Mouse (Mus musculus) heart, embryonic 14.5 days (tissue): ENCODE results near the gene Cinp. TPM values are rescaled to one million over a fixed set of nuclear protein-coding genes. Genes with fewer than 3 reads are reported as not detected.
A peak's percentile ranks its signal among the peaks of the same experiment; 100 is the strongest.

Experiments
- ATAC-seq: fragments of 200-750 bp; cut with Nextera tagmentation; 2 replicates; pipeline ENCODE4 v1.8.0; 2017; ENCODE audit warnings: low read depth, moderate TSS enrichment; ENCODE audit not compliant: insufficient number of reproducible peaks, insufficient read depth, low FRiP score
- H3K27ac ChIP-seq, 2 experiments: fragments of 200-500 bp in 1 of 2; fragments of 300-500 bp in 1 of 2; sonication (generic) in 1 of 2; replicated peaks in 1 of 2; 2 replicates each; pipeline ENCODE4 v1.5.1; 2012 to 2014; ENCODE audit warnings: low read depth in 2 of 2, low read length in 2 of 2, control low read depth in 1 of 2, mild to moderate bottlenecking in 1 of 2, mixed read lengths in 1 of 2; ENCODE audit not compliant: control insufficient read depth in 1 of 2, insufficient read depth in 1 of 2
- H3K27me3 ChIP-seq: fragments of 300-500 bp; sonication (generic); 2 replicates; pipeline ENCODE4 v1.6.1; 2014; ENCODE audit warnings: mild to moderate bottlenecking, low read length, control low read depth; ENCODE audit not compliant: control insufficient read depth, insufficient read depth
- H3K36me3 ChIP-seq: fragments of 300-500 bp; sonication (generic); 2 replicates; pipeline ENCODE4 v1.6.1; 2014; ENCODE audit warnings: mild to moderate bottlenecking, control low read depth, low read length, mixed read lengths; ENCODE audit not compliant: control insufficient read depth, insufficient read depth
- H3K4me1 ChIP-seq, 2 experiments: fragments of 200-500 bp in 1 of 2; fragments of 300-500 bp in 1 of 2; sonication (generic) in 1 of 2; 2 replicates each; pipeline ENCODE4 v1.6.1; 2012 to 2014; ENCODE audit warnings: low read length in 2 of 2, control low read depth in 1 of 2, mixed read lengths in 1 of 2; ENCODE audit not compliant: control insufficient read depth in 2 of 2, insufficient read depth in 2 of 2
- H3K4me2 ChIP-seq: fragments of 300-500 bp; sonication (generic); 2 replicates; pipeline ENCODE4 v1.6.1; 2014; ENCODE audit warnings: mild to moderate bottlenecking, low read length
- H3K4me3 ChIP-seq, 2 experiments: fragments of 200-500 bp in 1 of 2; fragments of 300-500 bp in 1 of 2; sonication (generic) in 1 of 2; 2 replicates each; pipeline ENCODE4 v1.5.1; 2012 to 2014; ENCODE audit warnings: low read length in 2 of 2, mild to moderate bottlenecking in 2 of 2, control low read depth in 1 of 2, low read depth in 1 of 2, moderate library complexity in 1 of 2; ENCODE audit not compliant: control insufficient read depth in 1 of 2, insufficient read depth in 1 of 2
- H3K9ac ChIP-seq: fragments of 300-500 bp; sonication (generic); 2 replicates; pipeline ENCODE4 v1.6.1; 2014; ENCODE audit warnings: mild to moderate bottlenecking, low read length
- H3K9me3 ChIP-seq: fragments of 300-500 bp; sonication (generic); 2 replicates; pipeline ENCODE4 v1.6.1; 2016; ENCODE audit warnings: low read length, control low read depth; ENCODE audit not compliant: control insufficient read depth
- WGBS: fragments of 180-500 bp; shearing (Covaris S2); extraction: QIAGEN DNeasy Blood & Tissue Kit; methylation state at CpG from one replicate; pipeline ENCODE4 v1.1.7; 2014; 5-methylcytosine and 5-hydroxymethylcytosine counted together
- polyA plus RNA-seq: library from polyadenylated mRNA; unstranded; fragments of >200 nt; fragmentation: Nextera tagmentation; extraction: Ambion mirVana; gene quantifications from 2 replicates; pipeline ENCODE4 v1.2.1, GENCODE M21; 2014

The Cinp gene
- polyA plus RNA-seq, 1 experiment from 2014 or later = 67.0 TPM

GRCm38 (mm10) chr12:110850010-110850928 lies 38.7 kb downstream of the Cinp start, which contains the start of gene Zfp839:
Gene Zfp839 (plus strand): TSS chr12:110850253.
- peaks cover 3% of the 10 kb centered on the region for H3K36me3 ChIP-seq
- ATAC-seq = peak; percentile 72
- under 1% methylated on average over 84 of the region's 89 CpGs for WGBS
- peak within 1 kb of the TSS; percentile 90 for H3K9ac ChIP-seq
- H3K4me3 ChIP-seq = peak within 1 kb of the TSS; percentile 89 to 93
- H3K9me3 ChIP-seq = no peaks in the 10 kb centered on the region
- peak within 1 kb of the TSS; percentile 74 for H3K4me2 ChIP-seq
- H3K27ac ChIP-seq = peak within 1 kb of the TSS; percentile 48 to 75
- no peaks in the 10 kb centered on the region for H3K27me3 ChIP-seq
- peaks cover 17 to 23% of the 10 kb centered on the region in 2 experiments for H3K4me1 ChIP-seq

GRCm38 (mm10) chr12:110846191-110846765 lies 42.7 kb downstream of the Cinp start:
- peak overlapping the region in 1 of 2 experiments; percentile 85; a peak in 1 of 4 replicates for H3K27ac ChIP-seq
- H3K9ac ChIP-seq = peak overlapping the region; percentile 79
- peaks cover 14 to 18% of the 10 kb centered on the region in 2 experiments for H3K4me1 ChIP-seq
- H3K27me3 ChIP-seq = no peaks in the 10 kb centered on the region
- WGBS = 63% methylated on average over 6 of the region's 6 CpGs
- no peak for ATAC-seq
- no peaks in the 10 kb centered on the region for H3K36me3 ChIP-seq
- H3K4me2 ChIP-seq = peak overlapping the region; percentile 91
- H3K4me3 ChIP-seq = peak overlapping the region; percentile 56 to 60
- H3K9me3 ChIP-seq = no peaks in the 10 kb centered on the region

DNA sequence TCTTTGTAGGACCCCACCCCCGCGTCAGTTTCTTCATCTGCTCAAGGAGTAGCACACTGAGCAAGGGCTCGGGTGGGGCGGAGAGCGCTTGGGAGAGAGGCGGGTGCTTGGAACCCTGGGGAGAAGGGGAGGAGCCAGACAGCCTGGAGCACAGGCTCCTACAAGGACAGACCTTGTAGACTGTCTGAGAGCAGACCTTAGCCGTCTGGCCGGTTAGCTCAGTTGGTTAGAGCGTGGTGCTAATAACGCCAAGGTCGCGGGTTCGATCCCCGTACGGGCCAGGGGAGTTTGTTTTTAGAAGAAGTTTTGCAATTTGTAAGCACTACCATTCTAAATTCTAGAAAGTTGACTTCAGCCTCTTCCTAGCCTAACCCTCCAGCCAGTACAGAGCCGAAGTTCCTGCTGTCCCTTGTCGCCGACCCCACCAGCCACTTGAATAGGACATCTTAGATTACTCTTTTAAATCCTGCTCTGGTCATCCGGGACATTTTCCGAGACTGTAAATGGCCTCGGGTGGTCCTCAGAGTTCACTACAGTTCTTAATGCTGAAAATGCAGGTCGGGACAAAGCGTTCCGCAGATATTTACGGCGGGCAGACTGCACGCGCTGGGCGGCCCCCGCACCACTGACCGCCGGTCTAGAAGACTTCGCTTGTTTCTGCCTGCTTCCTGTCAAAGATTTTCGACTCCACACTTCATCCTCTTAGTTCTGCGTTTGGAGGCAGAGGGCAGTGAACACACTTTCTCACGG lies 43.6 kb downstream of the Cinp start:
- Histone ChIP-seq H3K4me3 (peak overlapping the region; percentile 56 to 60), H3K27me3 (no peaks in the 10 kb centered on the region), H3K9ac (peak overlapping the region; percentile 79), H3K9me3 (no peaks in the 10 kb centered on the region), H3K4me2 (peak overlapping the region; percentile 91), H3K27ac (peak overlapping the region; percentile 83 to 85), H3K36me3 (no peaks in the 10 kb centered on the region), H3K4me1 (peaks cover 7 to 10% of the 10 kb centered on the region in 2 experiments)
- peak; percentile 91 for ATAC-seq
- 0% methylated on average over 36 of the region's 36 CpGs for WGBS

GRCm38 (mm10) chr12:110844227-110845130 lies 44.5 kb downstream of the Cinp start:
- Histone ChIP-seq H3K4me2 (peak overlapping the region; percentile 91), H3K9me3 (no peaks in the 10 kb centered on the region), H3K36me3 (no peaks in the 10 kb centered on the region), H3K27me3 (no peaks in the 10 kb centered on the region), H3K9ac (peak overlapping the region; percentile 79), H3K4me1 (peaks cover 7 to 15% of the 10 kb centered on the region in 2 experiments), H3K27ac (peak overlapping the region; percentile 52 to 85), H3K4me3 (peak overlapping the region; percentile 56 to 60)
- peak; percentile 27; the same call in 1 of the 2 replicates for ATAC-seq
- under 1% methylated on average over 42 of the region's 42 CpGs for WGBS

DNA sequence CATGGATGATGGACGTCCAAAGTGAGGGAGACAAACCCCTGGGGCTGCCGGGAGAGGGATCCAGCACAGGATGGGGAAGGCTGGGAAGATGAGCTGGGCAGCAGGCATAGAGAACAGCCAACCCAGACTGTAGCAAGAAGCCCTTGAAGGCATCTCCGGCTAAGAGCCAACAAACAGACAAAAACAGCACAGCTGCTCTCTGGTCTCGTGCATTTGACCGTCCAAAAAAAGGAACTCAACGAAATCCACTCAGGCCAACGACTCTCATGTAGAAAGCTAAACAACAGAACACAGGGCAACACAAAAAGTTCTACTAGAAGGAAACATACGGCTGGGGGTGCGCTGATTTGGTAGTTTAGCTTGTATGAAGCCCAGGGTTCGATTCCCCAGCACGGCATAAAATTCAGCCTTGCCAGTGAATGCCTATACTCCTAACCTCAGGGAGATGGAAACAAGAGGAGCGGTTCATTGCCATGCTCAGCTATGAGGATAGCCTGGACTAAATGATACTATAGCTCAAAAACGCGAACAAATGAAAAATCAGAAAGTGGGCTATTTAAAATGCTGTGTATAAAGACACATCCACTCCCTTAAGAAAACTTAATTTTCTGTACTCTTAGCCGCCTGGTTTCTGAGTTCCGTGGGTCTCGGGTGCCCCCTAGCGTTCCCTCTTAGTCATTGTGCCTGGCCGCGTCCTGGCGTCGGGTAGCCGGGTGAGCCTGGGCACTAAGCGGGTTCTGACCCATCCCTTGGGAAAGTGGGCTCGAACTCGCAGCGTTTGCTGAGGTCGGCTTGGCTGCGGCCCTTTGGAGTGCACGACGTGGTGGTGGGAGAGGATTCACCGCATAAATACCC lies 45.5 kb downstream of the Cinp start:
- no peak for ATAC-seq
- Histone ChIP-seq H3K4me3 (peak overlapping the region; percentile 56 to 60), H3K36me3 (no peaks in the 10 kb centered on the region), H3K4me1 (peaks cover 7 to 15% of the 10 kb centered on the region in 2 experiments), H3K4me2 (peak overlapping the region; percentile 91), H3K27me3 (no peaks in the 10 kb centered on the region), H3K9ac (peak overlapping the region; percentile 79), H3K27ac (no peak overlapping the region), H3K9me3 (no peaks in the 10 kb centered on the region)
- 19% methylated on average over 32 of the region's 32 CpGs for WGBS

DNA sequence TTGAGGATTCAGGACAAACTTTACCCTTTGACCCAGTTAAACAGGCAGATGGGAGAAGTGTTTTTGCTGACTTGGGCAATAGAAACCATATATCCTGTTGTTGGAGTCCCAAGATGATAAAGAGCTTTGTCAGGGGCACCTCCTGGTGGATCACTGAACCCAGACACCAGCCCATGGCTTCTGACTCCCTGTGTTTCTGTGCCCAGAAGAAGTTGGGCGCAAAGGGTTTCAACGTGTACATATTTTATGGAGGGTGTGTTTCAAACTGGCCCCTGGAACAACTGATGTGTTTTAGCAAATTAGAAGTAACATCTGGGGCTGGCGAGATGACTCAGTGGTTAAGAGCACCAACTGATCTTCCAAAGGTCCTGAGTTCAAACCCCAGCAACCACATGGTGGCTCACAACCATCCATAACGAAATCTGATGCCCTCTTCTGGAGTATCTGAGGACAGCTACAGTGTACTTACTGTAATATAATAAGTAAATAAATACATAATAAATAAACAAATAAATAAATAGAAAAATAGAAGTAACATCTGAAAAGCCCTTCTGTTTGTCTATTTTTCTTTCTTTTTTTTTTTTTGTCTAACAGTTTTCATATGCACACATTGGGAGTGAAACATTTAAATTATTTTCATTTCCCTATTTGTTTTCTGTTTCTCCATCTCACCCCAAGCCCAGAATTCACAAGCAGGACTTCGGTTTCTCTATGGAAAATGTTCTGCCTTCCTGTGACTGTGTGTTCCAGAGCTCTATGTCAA lies 47.0 kb downstream of the Cinp start:
- Histone ChIP-seq H3K4me2 (no peak overlapping the region), H3K4me3 (no peak overlapping the region), H3K4me1 (peaks cover 12 to 21% of the 10 kb centered on the region in 2 experiments), H3K9ac (no peak overlapping the region), H3K27ac (no peak overlapping the region), H3K27me3 (no peaks in the 10 kb centered on the region), H3K36me3 (no peaks in the 10 kb centered on the region), H3K9me3 (no peaks in the 10 kb centered on the region)
- ATAC-seq = no peak
- WGBS = 70% methylated on average over 5 of the region's 5 CpGs
